Mouse (Mus musculus) intestine, embryonic 15.5 days (tissue): ENCODE data around the gene Hoxa5. TPM values are rescaled to one million over a fixed set of nuclear protein-coding genes. Genes with fewer than 3 reads are reported as not detected.
A peak's percentile ranks its signal among the peaks of the same experiment; 100 is the strongest.

ENCODE experiments used
- ATAC-seq: fragments of 200-750 bp; cut with Nextera tagmentation; 2 replicates; pipeline ENCODE4 v1.8.0; 2017; ENCODE audit warnings: moderate TSS enrichment, moderate library complexity
- H3K27ac ChIP-seq: fragments of 300-500 bp; sonication (generic); 2 replicates; pipeline ENCODE4 v1.5.1; 2015; ENCODE audit warnings: mild to moderate bottlenecking, inconsistent platforms
- H3K27me3 ChIP-seq: fragments of 300-500 bp; sonication (generic); replicated peaks from 2 replicates; pipeline ENCODE4 v1.6.1; 2015; ENCODE audit warnings: inconsistent platforms
- H3K36me3 ChIP-seq: fragments of 300-500 bp; sonication (generic); 2 replicates; pipeline ENCODE4 v1.6.1; 2015; ENCODE audit warnings: inconsistent platforms
- H3K4me1 ChIP-seq: fragments of 300-500 bp; sonication (generic); replicated peaks from 2 replicates; pipeline ENCODE4 v1.6.1; 2015; ENCODE audit warnings: inconsistent platforms
- H3K4me2 ChIP-seq: fragments of 300-500 bp; sonication (generic); replicated peaks from 2 replicates; pipeline ENCODE4 v1.6.1; 2015; ENCODE audit warnings: mild to moderate bottlenecking, inconsistent platforms
- H3K4me3 ChIP-seq: fragments of 300-500 bp; sonication (generic); replicated peaks from 2 replicates; pipeline ENCODE4 v1.5.1; 2015; ENCODE audit warnings: inconsistent platforms
- H3K9ac ChIP-seq: fragments of 300-500 bp; sonication (generic); 2 replicates; pipeline ENCODE4 v1.6.1; 2015; ENCODE audit warnings: inconsistent platforms
- H3K9me3 ChIP-seq: fragments of 300-500 bp; sonication (generic); 2 replicates; pipeline ENCODE4 v1.6.1; 2016; ENCODE audit warnings: inconsistent platforms
- WGBS: fragments of 180-500 bp; shearing (Covaris S2); methylation state at CpG from one replicate; pipeline ENCODE4 v1.1.7; 2015; 5-methylcytosine and 5-hydroxymethylcytosine counted together
- polyA plus RNA-seq: library from polyadenylated mRNA; unstranded; fragments of >200 nt; fragmentation: Nextera tagmentation; extraction: Ambion mirVana; gene quantifications from 2 replicates; pipeline ENCODE4 v1.2.1, GENCODE M21; 2015

Hoxa5 gene
- polyA plus RNA-seq, 1 experiment from 2014 or later: 25.1 TPM

GRCm38 (mm10) chr6:52238155-52238545, 33.8 kb upstream of the Hoxa5 start:
- Histone ChIP-seq H3K4me3 (peak overlapping the region; percentile 2; the same call in 1 of the 2 replicates), H3K4me2 (peak overlapping the region; percentile 28), H3K36me3 (no peaks in the 10 kb centered on the region), H3K9me3 (no peaks in the 10 kb centered on the region), H3K27ac (no peak overlapping the region), H3K9ac (no peak overlapping the region), H3K4me1 (peaks cover 14% of the 10 kb centered on the region), H3K27me3 (peaks cover 91% of the 10 kb centered on the region)
- ATAC-seq: no peak
- 5% methylated on average over 7 of the region's 7 CpGs for WGBS

DNA sequence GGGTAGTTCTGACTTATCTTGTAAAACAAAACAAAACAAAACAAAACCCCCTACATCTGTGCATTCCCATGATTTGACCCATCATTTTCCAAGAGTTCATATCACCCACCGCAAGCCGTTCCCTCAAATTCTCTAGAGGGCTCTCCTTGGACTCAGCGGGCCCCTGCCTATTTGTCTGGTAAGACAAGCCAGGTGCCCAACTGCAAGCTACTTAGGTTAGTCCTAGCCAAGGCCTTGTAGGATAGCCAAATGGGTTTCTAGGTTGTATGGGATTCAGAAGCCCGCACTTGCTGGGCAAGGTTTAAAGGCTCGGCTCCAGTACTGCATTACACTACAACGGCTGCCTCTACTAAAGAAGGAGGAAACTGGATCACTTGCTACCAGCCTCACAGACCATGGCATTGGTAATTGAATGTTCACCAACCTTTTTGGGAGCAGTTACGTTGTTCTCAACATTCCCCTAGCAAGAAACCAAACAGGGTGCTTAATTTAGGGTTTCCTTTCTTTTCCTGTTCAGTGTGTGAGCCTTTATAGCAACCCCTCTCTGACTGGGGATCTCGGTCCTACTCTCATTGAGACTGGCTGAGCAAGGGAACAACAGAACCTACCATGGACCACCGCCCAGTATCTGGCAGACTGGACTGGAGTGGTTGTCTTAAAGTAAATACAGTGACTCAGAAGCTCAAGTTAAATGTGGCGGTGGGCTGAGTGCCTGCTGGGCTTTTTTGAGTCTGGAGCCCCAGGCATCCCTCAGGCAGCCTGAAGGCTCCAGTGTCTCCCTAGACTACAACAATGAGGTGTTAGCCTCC, 33.2 kb upstream of the Hoxa5 start:
- H3K9me3 ChIP-seq: no peaks in the 10 kb centered on the region
- H3K27me3 ChIP-seq: peaks cover 91% of the 10 kb centered on the region
- H3K4me2 ChIP-seq: peak overlapping the region; percentile 28
- H3K4me3 ChIP-seq: peak overlapping the region; percentile 2; the same call in 1 of the 2 replicates
- peaks cover 14% of the 10 kb centered on the region for H3K4me1 ChIP-seq
- no peak overlapping the region for H3K27ac ChIP-seq
- WGBS: 12% methylated on average over 10 of the region's 10 CpGs
- H3K9ac ChIP-seq: no peak overlapping the region; the same call in 1 of the 2 replicates
- ATAC-seq: no peak
- no peaks in the 10 kb centered on the region for H3K36me3 ChIP-seq

- ATAC-seq: no peak
Measured at GRCm38 (mm10) chr6:52236806-52237205, 32.4 kb upstream of the Hoxa5 start.

GRCm38 (mm10) chr6:52235866-52236265, 31.5 kb upstream of the Hoxa5 start:
- Histone ChIP-seq H3K9me3 (no peaks in the 10 kb centered on the region), H3K9ac (no peak overlapping the region), H3K27ac (no peak overlapping the region), H3K4me1 (peaks cover 18% of the 10 kb centered on the region), H3K27me3 (peaks cover 87% of the 10 kb centered on the region), H3K36me3 (no peaks in the 10 kb centered on the region), H3K4me2 (peak overlapping the region; percentile 9; the same call in 1 of the 2 replicates), H3K4me3 (no peak overlapping the region)
- ATAC-seq: no peak
- 22% methylated on average over 6 of the region's 6 CpGs for WGBS

More at GRCm38 (mm10) chr6:52236806-52237205, 32.4 kb upstream of the Hoxa5 start:
- no peak overlapping the region for H3K4me3 ChIP-seq
- 17% methylated on average over 3 of the region's 3 CpGs for WGBS
- H3K27me3 ChIP-seq: peaks cover 92% of the 10 kb centered on the region
- H3K9ac ChIP-seq: no peak overlapping the region
- H3K9me3 ChIP-seq: no peaks in the 10 kb centered on the region
- no peaks in the 10 kb centered on the region for H3K36me3 ChIP-seq
- H3K4me2 ChIP-seq: 0 out of 2 replicates have a peak overlapping the region, but pooled peaks have one; percentile 9
- H3K4me1 ChIP-seq: peaks cover 18% of the 10 kb centered on the region
- H3K27ac ChIP-seq: no peak overlapping the region

DNA sequence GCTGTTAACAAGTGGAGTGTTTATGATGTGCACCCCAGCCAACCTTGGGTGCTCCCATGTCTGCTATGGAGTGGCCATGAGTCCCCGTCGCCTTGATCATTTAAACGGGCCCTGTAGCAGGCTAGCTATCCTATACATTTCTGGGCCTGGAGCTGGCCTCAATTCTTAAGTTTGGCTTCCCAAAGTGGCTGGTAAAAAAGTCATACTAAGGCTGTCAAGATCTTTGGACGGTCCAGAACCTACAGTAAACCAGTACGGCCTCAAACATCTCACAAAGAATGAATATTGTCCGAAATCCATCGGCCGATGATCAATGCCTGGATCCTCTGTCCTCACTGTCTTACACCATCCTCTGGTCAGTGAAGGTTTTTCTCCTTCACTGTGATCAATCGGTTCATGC, 30.9 kb upstream of the Hoxa5 start:
- 29% methylated on average over 9 of the region's 9 CpGs for whole genome bisulfite sequencing
- Histone ChIP-seq H3K36me3 (no peaks in the 10 kb centered on the region), H3K27ac (no peak overlapping the region; the same call in 1 of the 2 replicates), H3K4me1 (peaks cover 17% of the 10 kb centered on the region), H3K27me3 (peaks cover 87% of the 10 kb centered on the region), H3K9ac (no peak overlapping the region), H3K4me2 (peak overlapping the region; percentile 48), H3K9me3 (no peaks in the 10 kb centered on the region), H3K4me3 (peak overlapping the region; percentile 38; the same call in 1 of the 2 replicates)
- no peak for ATAC-seq

DNA sequence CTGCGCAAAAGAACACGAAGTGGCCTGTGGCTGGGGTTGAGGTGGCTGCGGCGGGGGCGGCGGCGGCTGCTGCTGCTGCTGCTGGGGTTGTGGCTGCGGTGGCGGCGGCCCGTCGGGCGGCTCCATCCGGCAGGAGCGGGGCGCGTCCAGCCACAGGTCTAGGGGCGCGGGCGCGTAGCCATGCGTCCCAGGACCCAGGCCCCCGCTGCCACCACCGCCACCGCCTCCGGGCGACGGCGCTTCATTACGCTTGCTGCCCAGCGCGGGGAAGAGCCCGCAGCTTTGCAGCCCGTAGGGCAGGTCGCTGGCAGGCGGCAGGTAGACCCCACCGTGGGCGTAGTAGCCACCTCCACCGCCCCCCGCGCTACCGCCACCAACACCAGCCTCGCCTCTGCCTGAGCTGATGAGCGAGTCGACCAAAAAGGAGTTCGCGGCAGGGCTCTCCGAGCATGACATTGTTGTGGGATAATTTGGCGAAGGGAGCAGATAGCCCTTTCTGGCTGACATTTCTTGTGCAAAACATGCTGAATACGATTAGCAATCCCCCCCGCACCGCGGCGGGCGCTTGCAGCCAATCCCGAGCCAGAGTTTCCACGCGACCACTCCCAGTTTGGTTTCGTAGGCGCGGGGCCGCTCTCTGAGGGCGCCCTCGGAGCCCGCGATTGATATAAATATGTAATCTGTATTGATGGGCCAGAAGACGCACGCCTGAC, 30.2 kb upstream of the Hoxa5 start:
- Histone ChIP-seq H3K4me1 (peaks cover 14% of the 10 kb centered on the region), H3K27ac (0 out of 2 replicates have a peak overlapping the region, but pooled peaks have one; percentile 62), H3K9me3 (no peaks in the 10 kb centered on the region), H3K36me3 (no peaks in the 10 kb centered on the region), H3K9ac (peak overlapping the region; percentile 44), H3K4me3 (peak overlapping the region; percentile 38), H3K27me3 (peaks cover 86% of the 10 kb centered on the region), H3K4me2 (peak overlapping the region; percentile 48)
- WGBS: 1% methylated on average over 65 of the region's 68 CpGs
- ATAC-seq: peak; percentile 19

GRCm38 (mm10) chr6:52233546-52234427, 29.4 kb upstream of the Hoxa5 start:
- peak overlapping the region; percentile 48 for H3K4me2 ChIP-seq
- peaks cover 88% of the 10 kb centered on the region for H3K27me3 ChIP-seq
- no peaks in the 10 kb centered on the region for H3K9me3 ChIP-seq
- peaks cover 14% of the 10 kb centered on the region for H3K4me1 ChIP-seq
- peak; percentile 21; the same call in 1 of the 2 replicates for ATAC-seq
- no peaks in the 10 kb centered on the region for H3K36me3 ChIP-seq
- peak overlapping the region; percentile 44 for H3K9ac ChIP-seq
- H3K27ac ChIP-seq: peak overlapping the region; percentile 48; the same call in 1 of the 2 replicates
- WGBS: 1% methylated on average over 70 of the region's 70 CpGs
- H3K4me3 ChIP-seq: peak overlapping the region; percentile 38

GRCm38 (mm10) chr6:52232984-52233545, 28.7 kb upstream of the Hoxa5 start:
- Histone ChIP-seq H3K27me3 (peaks cover 92% of the 10 kb centered on the region), H3K4me2 (peak overlapping the region; percentile 48), H3K4me1 (peaks cover 14% of the 10 kb centered on the region), H3K4me3 (peak overlapping the region; percentile 38), H3K9me3 (no peaks in the 10 kb centered on the region), H3K36me3 (no peaks in the 10 kb centered on the region), H3K9ac (peak overlapping the region; percentile 44), H3K27ac (peak overlapping the region; percentile 48; the same call in 1 of the 2 replicates)
- 3% methylated on average over 23 of the region's 23 CpGs for WGBS
- no peak for ATAC-seq

DNA sequence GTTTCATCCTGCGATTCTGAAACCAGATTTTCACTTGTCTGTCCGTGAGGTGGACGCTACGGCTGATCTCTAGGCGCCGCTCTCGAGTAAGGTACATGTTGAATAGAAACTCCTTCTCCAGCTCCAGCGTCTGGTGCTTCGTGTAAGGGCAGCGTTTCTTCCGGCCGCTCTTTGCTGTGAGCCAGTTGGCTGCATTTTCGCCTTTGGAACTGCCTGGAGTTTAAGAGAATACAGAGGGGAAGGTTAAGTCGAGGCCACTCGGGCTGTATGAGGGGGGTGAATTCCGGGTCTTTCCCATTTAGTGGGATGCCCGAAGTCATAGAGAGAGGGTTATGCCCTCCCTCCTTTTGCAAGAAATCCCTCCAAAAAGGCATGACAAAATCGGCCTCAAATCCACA, 28.2 kb upstream of the Hoxa5 start:
- peak overlapping the region; percentile 38 for H3K4me3 ChIP-seq
- no peaks in the 10 kb centered on the region for H3K9me3 ChIP-seq
- peaks cover 14% of the 10 kb centered on the region for H3K4me1 ChIP-seq
- no peak overlapping the region for H3K27ac ChIP-seq
- peak overlapping the region; percentile 48 for H3K4me2 ChIP-seq
- no peak for ATAC-seq
- H3K27me3 ChIP-seq: peaks cover 91% of the 10 kb centered on the region
- under 1% methylated on average over 18 of the region's 18 CpGs for WGBS
- peak overlapping the region; percentile 44; the same call in 1 of the 2 replicates for H3K9ac ChIP-seq
- H3K36me3 ChIP-seq: no peaks in the 10 kb centered on the region

- H3K4me3 ChIP-seq: peak overlapping the region; percentile 38; the same call in 1 of the 2 replicates
- H3K36me3 ChIP-seq: no peaks in the 10 kb centered on the region
- H3K4me2 ChIP-seq: peak overlapping the region; percentile 48
- WGBS: 2% methylated on average over 18 of the region's 18 CpGs
- no peak overlapping the region for H3K27ac ChIP-seq
- peaks cover 14% of the 10 kb centered on the region for H3K4me1 ChIP-seq
- H3K27me3 ChIP-seq: peaks cover 91% of the 10 kb centered on the region
- H3K9me3 ChIP-seq: no peaks in the 10 kb centered on the region
- ATAC-seq: no peak
- 0 out of 2 replicates have a peak overlapping the region, but pooled peaks have one; percentile 26 for H3K9ac ChIP-seq
Measured at GRCm38 (mm10) chr6:52231885-52232567, 27.6 kb upstream of the Hoxa5 start.
